Mouse (Mus musculus) G1E (cell line): ENCODE results near the gene Bbof1.

ENCODE experiments used
- CTCF ChIP-seq: IDR thresholded peaks from 2 replicates; pipeline ENCODE4 v1.5.1; 2012; ENCODE audit warnings: low read depth, low read length, inconsistent platforms, mixed read lengths
- GATA1 ChIP-seq: IDR thresholded peaks from 2 replicates; pipeline ENCODE4 v1.6.1; 2012; ENCODE audit warnings: borderline replicate concordance, low read length, inconsistent platforms, mixed read lengths
- GATA2 ChIP-seq: IDR thresholded peaks from 2 replicates; pipeline ENCODE4 v1.6.1; 2012; ENCODE audit warnings: low read depth, low read length, inconsistent platforms, borderline replicate concordance
- POLR2AphosphoS5 ChIP-seq: IDR thresholded peaks from 2 replicates; pipeline ENCODE4 v1.6.1; 2012; ENCODE audit warnings: low read depth, low read length, inconsistent platforms; ENCODE audit not compliant: insufficient replicate concordance
- TAL1 ChIP-seq: conservative IDR thresholded peaks from 2 replicates; pipeline ENCODE4 v1.6.1; 2012; ENCODE audit warnings: low read depth, low read length, inconsistent platforms, mixed read lengths

DNA sequence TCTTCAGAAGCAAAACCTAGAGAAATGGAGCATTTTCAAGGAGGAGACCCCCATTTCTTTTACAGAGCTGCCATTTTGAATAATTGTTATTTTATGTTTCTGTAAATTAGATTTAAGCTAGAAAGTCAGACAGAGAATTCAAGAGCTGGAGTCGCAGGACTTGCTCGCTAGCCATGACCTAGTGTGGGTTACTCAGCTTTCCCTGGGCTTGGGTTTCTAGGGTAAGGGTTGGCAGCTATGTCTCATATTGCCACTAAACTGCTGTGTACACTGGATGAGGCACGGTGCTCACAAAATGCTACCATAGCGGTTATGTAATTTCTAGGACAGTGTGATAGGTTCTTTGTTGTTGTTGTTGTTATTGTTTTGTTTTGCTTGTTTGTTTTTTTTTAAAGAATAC is 16.2 kb upstream of the Bbof1 start:
- TF ChIP-seq CTCF = no peak
- TF ChIP-seq GATA1 = no peak
- no peak for TF ChIP-seq GATA2
- TF ChIP-seq TAL1 = no peak
- no peak for TF ChIP-seq POLR2AphosphoS5
